Mouse (Mus musculus): ENCODE measurements around the gene 4931409K22Rik. TPM values are rescaled to one million over a fixed set of nuclear protein-coding genes. Genes with fewer than 3 reads are reported as not detected.

Gene 4931409K22Rik
- polyA plus RNA-seq, 1 experiment = not detected

GRCm38 (mm10) chr5:24591796-24592470 lies 35.3 kb upstream of the 4931409K22Rik start:
- Histone ChIP-seq H3K4me1 (ENCODE audit: control insufficient read depth, insufficient read depth, low read length) (no peaks in the 10 kb centered on the region), H3K9me3 (replicated peaks; ENCODE audit: control insufficient read depth, insufficient read depth, low read length, poor library complexity, severe bottlenecking) (no peaks in the 10 kb centered on the region), H3K4me3 (ENCODE audit: low read depth, low read length) (no peak overlapping the region), H3K36me3 (ENCODE audit: control insufficient read depth, insufficient read depth, low read length, poor library complexity, severe bottlenecking) (no peaks in the 10 kb centered on the region), H3K27me3 (ENCODE audit: control insufficient read depth, insufficient read depth, low read length, poor library complexity, severe bottlenecking) (no peaks in the 10 kb centered on the region), H3K9ac (ENCODE audit: low read depth, poor library complexity, severe bottlenecking) (no peak overlapping the region; the same call in 1 of the 2 replicates), H3K27ac (ENCODE audit: insufficient read depth, low read length) (no peak overlapping the region)
- TF ChIP-seq POLR2A (IDR thresholded peaks at IDR 0.05; ENCODE audit: insufficient read depth, low read length) (no peak), CTCF (IDR thresholded peaks at IDR 0.05; ENCODE audit: low read depth, low read length) (no peak), EP300 (IDR thresholded peaks at IDR 0.05; ENCODE audit: insufficient read depth, low read depth, low read length) (no peak)

DNA sequence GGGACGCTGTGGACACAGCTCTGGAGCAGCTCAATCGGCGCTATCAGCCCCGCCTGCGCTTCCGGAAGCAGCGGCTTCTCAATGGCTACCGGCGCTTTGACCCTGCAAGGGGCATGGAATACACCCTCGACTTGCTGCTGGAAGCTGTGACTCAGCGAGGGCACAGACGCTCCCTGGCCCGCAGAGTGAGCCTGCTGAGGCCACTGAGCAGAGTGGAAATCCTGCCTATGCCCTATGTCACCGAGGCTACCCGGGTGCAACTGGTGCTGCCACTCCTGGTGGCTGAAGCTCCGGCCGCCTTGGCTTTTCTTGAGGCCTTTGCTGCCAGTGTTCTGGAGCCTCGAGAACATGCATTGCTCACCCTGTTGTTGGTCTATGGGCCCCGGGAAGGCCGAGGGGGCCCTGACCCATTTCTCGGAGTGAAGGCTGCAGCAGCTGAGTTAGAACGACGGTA lies 34.7 kb upstream of the 4931409K22Rik start:
- Histone ChIP-seq H3K9me3 (replicated peaks; ENCODE audit: control insufficient read depth, insufficient read depth, low read length, poor library complexity, severe bottlenecking) (no peaks in the 10 kb centered on the region), H3K9ac (ENCODE audit: low read depth, poor library complexity, severe bottlenecking) (no peak overlapping the region; the same call in 1 of the 2 replicates), H3K4me1 (ENCODE audit: control insufficient read depth, insufficient read depth, low read length) (no peaks in the 10 kb centered on the region), H3K36me3 (ENCODE audit: control insufficient read depth, insufficient read depth, low read length, poor library complexity, severe bottlenecking) (no peaks in the 10 kb centered on the region), H3K27ac (ENCODE audit: insufficient read depth, low read length) (no peak overlapping the region), H3K27me3 (ENCODE audit: control insufficient read depth, insufficient read depth, low read length, poor library complexity, severe bottlenecking) (no peaks in the 10 kb centered on the region), H3K4me3 (ENCODE audit: low read depth, low read length) (0 out of 2 replicates have a peak overlapping the region, but pooled peaks have one; percentile 18)
- TF ChIP-seq POLR2A (IDR thresholded peaks at IDR 0.05; ENCODE audit: insufficient read depth, low read length) (no peak), CTCF (IDR thresholded peaks at IDR 0.05; ENCODE audit: low read depth, low read length) (no peak), EP300 (IDR thresholded peaks at IDR 0.05; ENCODE audit: insufficient read depth, low read depth, low read length) (no peak)

GRCm38 (mm10) chr5:24589511-24590500 lies 33.2 kb upstream of the 4931409K22Rik start:
- Histone ChIP-seq H3K9me3 (replicated peaks; ENCODE audit: control insufficient read depth, insufficient read depth, low read length, poor library complexity, severe bottlenecking) (no peaks in the 10 kb centered on the region), H3K27me3 (ENCODE audit: control insufficient read depth, insufficient read depth, low read length, poor library complexity, severe bottlenecking) (no peaks in the 10 kb centered on the region), H3K36me3 (ENCODE audit: control insufficient read depth, insufficient read depth, low read length, poor library complexity, severe bottlenecking) (no peaks in the 10 kb centered on the region), H3K4me3 (ENCODE audit: low read depth, low read length) (no peak overlapping the region), H3K4me1 (ENCODE audit: control insufficient read depth, insufficient read depth, low read length) (no peaks in the 10 kb centered on the region), H3K27ac (ENCODE audit: insufficient read depth, low read length) (no peak overlapping the region), H3K9ac (ENCODE audit: low read depth, poor library complexity, severe bottlenecking) (no peak overlapping the region)
- TF ChIP-seq POLR2A (IDR thresholded peaks at IDR 0.05; ENCODE audit: insufficient read depth, low read length) = no peak
- no peak for TF ChIP-seq CTCF (IDR thresholded peaks at IDR 0.05; ENCODE audit: low read depth, low read length)
- no peak for TF ChIP-seq EP300 (IDR thresholded peaks at IDR 0.05; ENCODE audit: insufficient read depth, low read depth, low read length)

- Histone ChIP-seq H3K9ac (ENCODE audit: low read depth, poor library complexity, severe bottlenecking) (peak overlapping the region; percentile 45), H3K27ac (ENCODE audit: insufficient read depth, low read length) (no peak overlapping the region), H3K27me3 (ENCODE audit: control insufficient read depth, insufficient read depth, low read length, poor library complexity, severe bottlenecking) (no peaks in the 10 kb centered on the region), H3K4me3 (ENCODE audit: low read depth, low read length) (peak overlapping the region; percentile 70), H3K4me1 (ENCODE audit: control insufficient read depth, insufficient read depth, low read length) (no peaks in the 10 kb centered on the region), H3K9me3 (replicated peaks; ENCODE audit: control insufficient read depth, insufficient read depth, low read length, poor library complexity, severe bottlenecking) (no peaks in the 10 kb centered on the region), H3K36me3 (ENCODE audit: control insufficient read depth, insufficient read depth, low read length, poor library complexity, severe bottlenecking) (no peaks in the 10 kb centered on the region)
- TF ChIP-seq EP300 (IDR thresholded peaks at IDR 0.05; ENCODE audit: insufficient read depth, low read depth, low read length) = no peak
- TF ChIP-seq POLR2A (IDR thresholded peaks at IDR 0.05; ENCODE audit: insufficient read depth, low read length) = no peak
- TF ChIP-seq CTCF (IDR thresholded peaks at IDR 0.05; ENCODE audit: low read depth, low read length) = no peak
Observed at GRCm38 (mm10) chr5:24587200-24587577, 30.6 kb upstream of the 4931409K22Rik start.

GRCm38 (mm10) chr5:24586547-24587199 lies 30.1 kb upstream of the 4931409K22Rik start, which contains the start of gene Chpf2:
Chpf2 (plus strand) TSS chr5:24586741.
- H3K4me3 ChIP-seq (ENCODE audit: low read depth, low read length) = peak within 1 kb of the TSS; percentile 70
- H3K4me1 ChIP-seq (ENCODE audit: control insufficient read depth, insufficient read depth, low read length) = no peaks in the 10 kb centered on the region
- no peak for TF ChIP-seq CTCF (IDR thresholded peaks at IDR 0.05; ENCODE audit: low read depth, low read length)
- no peak for TF ChIP-seq EP300 (IDR thresholded peaks at IDR 0.05; ENCODE audit: insufficient read depth, low read depth, low read length)
- TF ChIP-seq POLR2A (IDR thresholded peaks at IDR 0.05; ENCODE audit: insufficient read depth, low read length) = no peak
- no peak within 1 kb of the TSS for H3K27ac ChIP-seq (ENCODE audit: insufficient read depth, low read length)
- no peaks in the 10 kb centered on the region for H3K36me3 ChIP-seq (ENCODE audit: control insufficient read depth, insufficient read depth, low read length, poor library complexity, severe bottlenecking)
- no peaks in the 10 kb centered on the region for H3K27me3 ChIP-seq (ENCODE audit: control insufficient read depth, insufficient read depth, low read length, poor library complexity, severe bottlenecking)
- peak within 1 kb of the TSS; percentile 45 for H3K9ac ChIP-seq (ENCODE audit: low read depth, poor library complexity, severe bottlenecking)
- no peaks in the 10 kb centered on the region for H3K9me3 ChIP-seq (replicated peaks; ENCODE audit: control insufficient read depth, insufficient read depth, low read length, poor library complexity, severe bottlenecking)
